Mouse (Mus musculus) c-Kit-negative CD71-positive TER-119-positive erythroid progenitor cells, embryonic 14.5 days (primary cell): ENCODE results near the gene Vps13a.
"Not testable (repeated sequence)": the region's sequence is repeated elsewhere in the genome, so short reads cannot be mapped to it uniquely, and the experiment has no call there.

Experiments
- DNase-seq: peaks from one replicate; pipeline ENCODE4 v3.0.0-alpha.2; 2013; ENCODE audit warnings: low read depth, low spot score

Gene Vps13a

GRCm38 (mm10) chr19:16780790-16781384 is at the start of gene Vps13a:
TSS of gene Vps13a (minus strand) at chr19:16780933.
- DNase-seq: peak; percentile 95

GRCm38 (mm10) chr19:16827657-16828056 is 46.9 kb upstream of the Vps13a start:
- no peak for DNase-seq

GRCm38 (mm10) chr19:16825228-16825627 is 44.5 kb upstream of the Vps13a start:
- no peak for DNase-seq

- DNase-seq: no peak
Measured at GRCm38 (mm10) chr19:16814848-16815247, 34.1 kb upstream of the Vps13a start.

GRCm38 (mm10) chr19:16813306-16813705 is 32.6 kb upstream of the Vps13a start:
- no peak for DNase-seq

GRCm38 (mm10) chr19:16812072-16812608 is 31.4 kb upstream of the Vps13a start:
- no peak for DNase-seq

- no peak for DNase-seq
Measured at GRCm38 (mm10) chr19:16805102-16805501, 24.4 kb upstream of the Vps13a start.

- DNase-seq: no peak
Measured at GRCm38 (mm10) chr19:16804578-16804977, 23.8 kb upstream of the Vps13a start.

- DNase-seq: peak; percentile 48
Measured at GRCm38 (mm10) chr19:16802707-16803106, 22.0 kb upstream of the Vps13a start.

- no peak for DNase-seq
Measured at GRCm38 (mm10) chr19:16802123-16802522, 21.4 kb upstream of the Vps13a start.

GRCm38 (mm10) chr19:16797923-16798322 is 17.2 kb upstream of the Vps13a start:
- no peak for DNase-seq

GRCm38 (mm10) chr19:16794486-16794885 is 13.8 kb upstream of the Vps13a start:
- not testable (repeated sequence) for DNase-seq

GRCm38 (mm10) chr19:16789930-16790329 is 9.2 kb upstream of the Vps13a start:
- DNase-seq: no peak

GRCm38 (mm10) chr19:16784879-16785278 is 4.1 kb upstream of the Vps13a start:
- no peak for DNase-seq

- no peak for DNase-seq
Measured at GRCm38 (mm10) chr19:16781406-16782019, 780 bp upstream of the Vps13a start.

GRCm38 (mm10) chr19:16780251-16780783 is 416 bp downstream of the Vps13a start:
- peak; percentile 40 for DNase-seq

GRCm38 (mm10) chr19:16779786-16780185 is 947 bp downstream of the Vps13a start:
- no peak for DNase-seq

- no peak for DNase-seq
Measured at GRCm38 (mm10) chr19:16779281-16779680, 1.5 kb downstream of the Vps13a start.

GRCm38 (mm10) chr19:16778578-16778977 is 2.2 kb downstream of the Vps13a start:
- DNase-seq: no peak

GRCm38 (mm10) chr19:16777901-16778300 is 2.8 kb downstream of the Vps13a start:
- DNase-seq: no peak

GRCm38 (mm10) chr19:16777391-16777790 is 3.3 kb downstream of the Vps13a start:
- DNase-seq: not testable (repeated sequence)

- DNase-seq: no peak
Measured at GRCm38 (mm10) chr19:16773237-16774016, 7.3 kb downstream of the Vps13a start.
